Mouse (Mus musculus) brain, embryonic 14.5 days (tissue): ENCODE measurements around the gene Gng7.

Source experiments
- CTCF ChIP-seq: fragments of 200-500 bp; IDR thresholded peaks from 2 replicates; pipeline ENCODE4 v1.5.1; 2012; ENCODE audit warnings: inconsistent platforms, mild to moderate bottlenecking, moderate library complexity, borderline replicate concordance; ENCODE audit not compliant: insufficient read depth, insufficient read length; ENCODE audit errors: extremely low read depth
- POLR2A ChIP-seq: fragments of 200-500 bp; IDR thresholded peaks from 2 replicates; pipeline ENCODE4 v1.6.1; 2012; ENCODE audit warnings: mild to moderate bottlenecking, inconsistent platforms, borderline replicate concordance; ENCODE audit not compliant: poor library complexity, insufficient read depth, insufficient read length, severe bottlenecking; ENCODE audit errors: extremely low read depth

DNA sequence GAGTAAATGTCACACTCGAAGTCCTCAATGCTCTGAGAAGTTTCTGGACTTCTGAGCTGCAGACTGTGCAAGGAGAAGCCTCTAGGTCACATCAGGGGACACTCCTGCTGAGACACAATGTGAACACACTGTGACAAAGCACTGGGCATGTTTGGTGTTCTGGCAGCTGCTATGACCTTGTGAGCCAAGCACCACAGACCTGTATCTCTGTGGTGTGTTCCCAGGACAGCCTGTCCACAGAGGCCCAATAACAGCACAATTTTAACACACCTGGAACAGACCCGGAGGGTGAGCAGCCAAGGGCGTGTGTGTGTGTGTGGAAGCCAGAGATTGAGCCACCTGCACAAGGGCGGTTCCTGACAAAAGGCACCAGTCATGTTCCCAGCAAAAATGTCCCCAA, 20.1 kb downstream of the Gng7 start:
- TF ChIP-seq CTCF (no peak), POLR2A (no peak)
